Mouse (Mus musculus) cerebellum, adult 8-10 months (tissue): ENCODE measurements around the gene Polr3e.
"Not testable (repeated sequence)": the region's sequence is repeated elsewhere in the genome, so short reads cannot be mapped to it uniquely, and the experiment has no call there.

Source experiments
- DNase-seq: peaks from one replicate; pipeline ENCODE4 v3.0.0; 2022

The Polr3e gene

GRCm38 (mm10) chr7:120917592-120918461, at the start of gene Polr3e:
Polr3e (plus strand) TSS chr7:120917744.
- DNase-seq = peak; percentile 100

GRCm38 (mm10) chr7:120869883-120870282, 47.7 kb upstream of the Polr3e start:
- no peak for DNase-seq

- no peak for DNase-seq
Observed at GRCm38 (mm10) chr7:120870431-120871008, 47.0 kb upstream of the Polr3e start.

GRCm38 (mm10) chr7:120873083-120873482, 44.5 kb upstream of the Polr3e start:
- DNase-seq = no peak

GRCm38 (mm10) chr7:120874021-120874420, 43.5 kb upstream of the Polr3e start:
- no peak for DNase-seq

- DNase-seq = no peak
Observed at GRCm38 (mm10) chr7:120874764-120875539, 42.6 kb upstream of the Polr3e start.

- no peak for DNase-seq
Observed at GRCm38 (mm10) chr7:120875540-120876388, 41.8 kb upstream of the Polr3e start.

GRCm38 (mm10) chr7:120878271-120878670, 39.3 kb upstream of the Polr3e start:
- DNase-seq = no peak

- no peak for DNase-seq
Observed at GRCm38 (mm10) chr7:120879972-120880371, 37.6 kb upstream of the Polr3e start.

- no peak for DNase-seq
Observed at GRCm38 (mm10) chr7:120880770-120881169, 36.8 kb upstream of the Polr3e start.

GRCm38 (mm10) chr7:120881451-120881850, 36.1 kb upstream of the Polr3e start:
- no peak for DNase-seq

- DNase-seq = no peak
Observed at GRCm38 (mm10) chr7:120882674-120883073, 34.9 kb upstream of the Polr3e start.

- DNase-seq = no peak
Observed at GRCm38 (mm10) chr7:120883523-120884290, 33.8 kb upstream of the Polr3e start.

- DNase-seq = no peak
Observed at GRCm38 (mm10) chr7:120884746-120885145, 32.8 kb upstream of the Polr3e start.

GRCm38 (mm10) chr7:120893123-120893522, 24.4 kb upstream of the Polr3e start:
- no peak for DNase-seq

- no peak for DNase-seq
Observed at GRCm38 (mm10) chr7:120897054-120897453, 20.5 kb upstream of the Polr3e start.

- DNase-seq = peak; percentile 43
Observed at GRCm38 (mm10) chr7:120897711-120898335, 19.7 kb upstream of the Polr3e start.

- no peak for DNase-seq
Observed at GRCm38 (mm10) chr7:120900191-120900590, 17.4 kb upstream of the Polr3e start.

- no peak for DNase-seq
Observed at GRCm38 (mm10) chr7:120901701-120902100, 15.8 kb upstream of the Polr3e start.

GRCm38 (mm10) chr7:120902931-120903330, 14.6 kb upstream of the Polr3e start:
- no peak for DNase-seq

- DNase-seq = not testable (repeated sequence)
Observed at GRCm38 (mm10) chr7:120910172-120910571, 7.4 kb upstream of the Polr3e start.
